ENCODE assay signal across 16 mouse cellular contexts in genomic region chr2:143199583-143200249, GRCm38 (mm10).
"Had no signal": no experiment of that assay in that cellular context is flagged by ENCODE, and none has a peak within 500 bp of the region (broad histone marks: within the 10 kb centered on the region; RNA-seq: fewer than 3 reads in every experiment).

No protein-coding gene starts in this region.

- H3K36me3 ChIP-seq: limb, embryonic 15.5 days; liver, embryonic 12.5 days; midbrain, embryonic 12.5 days; neural tube, embryonic 13.5 days; stomach, embryonic 15.5 days had no signal

- ATAC-seq: liver, embryonic 12.5 days had no signal

- H3K9me3 ChIP-seq: limb, embryonic 15.5 days; midbrain, embryonic 12.5 days; neural tube, embryonic 13.5 days; stomach, embryonic 15.5 days had no signal

- H3K27ac ChIP-seq: kidney, postnatal 0 days; limb, embryonic 15.5 days; liver, embryonic 12.5 days; midbrain, embryonic 12.5 days; neural tube, embryonic 13.5 days; stomach, embryonic 15.5 days had no signal

- H3K4me1 ChIP-seq: limb, embryonic 15.5 days; liver, embryonic 12.5 days; midbrain, embryonic 12.5 days; neural tube, embryonic 13.5 days; stomach, embryonic 15.5 days had no signal

- H3K4me3 ChIP-seq: limb, embryonic 15.5 days; liver, embryonic 12.5 days; midbrain, embryonic 12.5 days; neural tube, embryonic 13.5 days; stomach, embryonic 15.5 days had no signal

- H3K27me3 ChIP-seq: limb, embryonic 15.5 days; liver, embryonic 12.5 days; midbrain, embryonic 12.5 days; neural tube, embryonic 13.5 days; stomach, embryonic 15.5 days had no signal

- H3K4me2 ChIP-seq: limb, embryonic 15.5 days; liver, embryonic 12.5 days; lung, embryonic 14.5 days; midbrain, embryonic 12.5 days; neural tube, embryonic 13.5 days; stomach, embryonic 15.5 days had no signal

- DNase-seq: kidney, adult 11 months; kidney, adult 9 months; kidney, postnatal 36 days; layer of hippocampus, adult 9-11 months; layer of hippocampus, postnatal 36 days; lung, embryonic 14.5 days; lung, postnatal 10 days; lung, postnatal 4 days; retina, postnatal 1 day; thymus, postnatal 36 days had no signal

- H3K9ac ChIP-seq: limb, embryonic 15.5 days; liver, embryonic 12.5 days; lung, embryonic 14.5 days; midbrain, embryonic 12.5 days; neural tube, embryonic 13.5 days; stomach, embryonic 15.5 days had no signal
